Mouse (Mus musculus) ES-Bruce4 (cell line): ENCODE measurements around the gene Cd81.

ENCODE experiments used
- CTCF ChIP-seq: IDR thresholded peaks from one replicate; pipeline ENCODE4 v1.8.1; 2011; ENCODE audit warnings: low read depth, low read length
- EP300 ChIP-seq: IDR thresholded peaks from 2 replicates; pipeline ENCODE4 v1.6.1; 2011; ENCODE audit warnings: low read depth, low read length; ENCODE audit not compliant: insufficient read depth
- POLR2A ChIP-seq: IDR thresholded peaks from one replicate; pipeline ENCODE4 v1.8.1; 2011; ENCODE audit warnings: low read length; ENCODE audit not compliant: insufficient read depth

GRCm38 (mm10) chr7:143083708-143084107 lies 31.2 kb downstream of the Cd81 start:
- TF ChIP-seq POLR2A = no peak
- TF ChIP-seq CTCF = no peak
- no peak for TF ChIP-seq EP300
